Comparison of ENCODE assay signal across 23 mouse cellular contexts in genomic region chr8:119637381-119637780, GRCm38 (mm10). TPM values are rescaled to one million over a fixed set of nuclear protein-coding genes. Genes with fewer than 3 reads are reported as not detected.
"Had no signal": no experiment of that assay in that cellular context is flagged by ENCODE, and none has a peak within 500 bp of the region (broad histone marks: within the 10 kb centered on the region; RNA-seq: fewer than 3 reads in every experiment).

No protein-coding gene starts in this region.

- H3K4me3 ChIP-seq: midbrain, embryonic 13.5 days; midbrain, embryonic 15.5 days; neural tube, embryonic 12.5 days; stomach, embryonic 15.5 days had no signal

- DNase-seq: lung, adult 18-20 months; lung, embryonic 14.5 days; lung, postnatal 10 days; lung, postnatal 4 days; right cerebral cortex, postnatal 25 days; right cerebral cortex, postnatal 4 days; thymus, adult 2 months; thymus, postnatal 25 days; thymus, postnatal 4 days had no signal

- H3K27ac ChIP-seq: liver, embryonic 14.5 days; midbrain, embryonic 13.5 days; midbrain, embryonic 15.5 days; neural tube, embryonic 12.5 days; stomach, embryonic 15.5 days; stomach, postnatal 0 days had no signal

RNA-seq across cellular contexts. Expression of gene Kcng4, which starts 1.9 kb away (rescaled TPM):
- total RNA-seq: megakaryocyte, adult 5-6 weeks; monocyte, adult 5-6 weeks; neutrophil, adult 5-6 weeks had no signal
- polyA plus RNA-seq: liver, embryonic 14.5 days; liver, embryonic 16.5 days; lung, embryonic 14.5 days had no signal

RNA-seq across cellular contexts. Expression of gene Adad2, which starts 24.8 kb away (rescaled TPM):
- total RNA-seq: megakaryocyte, adult 5-6 weeks; monocyte, adult 5-6 weeks; neutrophil, adult 5-6 weeks had no signal
- polyA plus RNA-seq: liver, embryonic 14.5 days; liver, embryonic 16.5 days; lung, embryonic 14.5 days; lung, embryonic 16.5 days; midbrain, embryonic 13.5 days; neural tube, embryonic 14.5 days; spleen, adult 2 months; stomach, embryonic 15.5 days; stomach, postnatal 0 days; urinary bladder, adult 2 months had no signal

RNA-seq across cellular contexts. Expression of gene Wfdc1, which starts 28.8 kb away (rescaled TPM):
- total RNA-seq: megakaryocyte, adult 5-6 weeks; monocyte, adult 5-6 weeks; neutrophil, adult 5-6 weeks had no signal
